Mouse (Mus musculus) CH12.LX (cell line): ENCODE data around the gene Mms22l. TPM values are rescaled to one million over a fixed set of nuclear protein-coding genes. Genes with fewer than 3 reads are reported as not detected.
"Not testable (repeated sequence)": the region's sequence is repeated elsewhere in the genome, so short reads cannot be mapped to it uniquely, and the experiment has no call there.

Source experiments
- DNase-seq: peaks from one replicate; pipeline ENCODE4 v3.0.0-alpha.2; 2013; ENCODE audit errors: extremely low read depth
- H3K27ac ChIP-seq: 2 replicates; pipeline ENCODE4 v1.5.1; 2012; ENCODE audit warnings: low read depth, mild to moderate bottlenecking, control low read depth, moderate library complexity; ENCODE audit not compliant: insufficient read depth
- H3K27me3 ChIP-seq: replicated peaks from 2 replicates; pipeline ENCODE3; 2012; ENCODE audit warnings: inconsistent platforms
- H3K36me3 ChIP-seq, 2 experiments: replicated peaks in 1 of 2; 2 replicates each; pipeline versions ENCODE3 to v1.6.1; 2012; ENCODE audit warnings: inconsistent platforms in 1 of 2, low read length in 1 of 2, mild to moderate bottlenecking in 1 of 2, mixed read lengths in 1 of 2, moderate library complexity in 1 of 2; ENCODE audit not compliant: control insufficient read depth in 1 of 2, insufficient read depth in 1 of 2
- H3K4me1 ChIP-seq, 2 experiments: 2 replicates each; pipeline ENCODE4 v1.6.1; 2012; ENCODE audit warnings: inconsistent platforms in 1 of 2, moderate library complexity in 1 of 2; ENCODE audit not compliant: insufficient read depth in 2 of 2, control insufficient read depth in 1 of 2
- H3K4me2 ChIP-seq: 2 replicates; pipeline ENCODE4 v1.6.1; 2012; ENCODE audit warnings: low read depth, mild to moderate bottlenecking, control low read depth; ENCODE audit not compliant: poor library complexity, insufficient read depth, severe bottlenecking
- H3K4me3 ChIP-seq, 3 experiments: fragments of 150-350 bp in 1 of 3; sonication (generic) in 1 of 3; replicated peaks in 1 of 3; 2 replicates each; pipeline versions ENCODE3 to v1.5.1; 2011 to 2012; ENCODE audit warnings: low read depth in 2 of 3, low read length in 2 of 3, mild to moderate bottlenecking in 2 of 3, moderate library complexity in 2 of 3, control low read depth in 1 of 3, improper control_type of control experiment in 1 of 3, inconsistent platforms in 1 of 3, mixed read lengths in 1 of 3; ENCODE audit not compliant: poor library complexity in 1 of 3
- H3K79me2 ChIP-seq: replicated peaks from 2 replicates; pipeline ENCODE4 v1.6.1; 2012; ENCODE audit warnings: mild to moderate bottlenecking, moderate library complexity; ENCODE audit not compliant: control insufficient read depth, poor library complexity, insufficient read depth, severe bottlenecking; ENCODE audit errors: extremely low read depth
- H3K9ac ChIP-seq: 2 replicates; pipeline ENCODE4 v1.6.1; 2012; ENCODE audit warnings: low read depth, mild to moderate bottlenecking, control low read depth, moderate library complexity; ENCODE audit not compliant: insufficient read depth
- H3K9me3 ChIP-seq: replicated peaks from 2 replicates; pipeline ENCODE3; 2012; ENCODE audit warnings: low read length, inconsistent platforms, mixed read lengths
- CHD1 ChIP-seq: IDR thresholded peaks from 2 replicates; pipeline ENCODE4 v1.6.1; 2012; ENCODE audit warnings: low read depth, low read length, improper control_type of control experiment, inconsistent platforms
- CHD2 ChIP-seq: IDR thresholded peaks from 2 replicates; pipeline ENCODE4 v1.6.1; 2011; ENCODE audit warnings: low read length, improper control_type of control experiment
- ETS1 ChIP-seq: conservative IDR thresholded peaks from 2 replicates; pipeline ENCODE4 v1.6.1; 2012; ENCODE audit warnings: low read depth, mild to moderate bottlenecking, inconsistent platforms, low read length, improper control_type of control experiment, moderate library complexity
- JUND ChIP-seq: conservative IDR thresholded peaks from 2 replicates; pipeline ENCODE4 v1.6.1; 2011; ENCODE audit warnings: low read depth, low read length, improper control_type of control experiment
- MAFK ChIP-seq: IDR thresholded peaks from 2 replicates; pipeline ENCODE4 v1.6.1; 2011; ENCODE audit warnings: low read length, improper control_type of control experiment; ENCODE audit not compliant: insufficient replicate concordance
- MAX ChIP-seq: IDR thresholded peaks from 2 replicates; pipeline ENCODE4 v1.6.1; 2011; ENCODE audit warnings: low read length, improper control_type of control experiment
- MEF2A ChIP-seq: IDR thresholded peaks from 2 replicates; pipeline ENCODE4 v1.6.1; 2014; ENCODE audit warnings: low read depth, mild to moderate bottlenecking, inconsistent platforms, low read length, improper control_type of control experiment, borderline replicate concordance
- MXI1 ChIP-seq: IDR thresholded peaks from 2 replicates; pipeline ENCODE4 v1.6.1; 2011; ENCODE audit warnings: mild to moderate bottlenecking, low read depth, low read length, improper control_type of control experiment
- NRF1 ChIP-seq: IDR thresholded peaks from 2 replicates; pipeline ENCODE4 v1.6.1; 2014; ENCODE audit warnings: low read depth, mild to moderate bottlenecking, inconsistent platforms, low read length, improper control_type of control experiment, moderate library complexity
- PAX5 ChIP-seq: IDR thresholded peaks from 2 replicates; pipeline ENCODE4 v1.6.1; 2012; ENCODE audit warnings: low read length, inconsistent platforms, mixed read lengths
- RAD21 ChIP-seq: IDR thresholded peaks from 2 replicates; pipeline ENCODE4 v1.6.1; 2011; ENCODE audit warnings: low read depth, mild to moderate bottlenecking, low read length, improper control_type of control experiment, moderate library complexity
- RCOR1 ChIP-seq: conservative IDR thresholded peaks from 2 replicates; pipeline ENCODE4 v1.6.1; 2012; ENCODE audit warnings: low read depth, mild to moderate bottlenecking, inconsistent platforms, low read length, improper control_type of control experiment
- SIN3A ChIP-seq: IDR thresholded peaks from 2 replicates; pipeline ENCODE4 v1.6.1; 2012; ENCODE audit warnings: low read length, improper control_type of control experiment, inconsistent platforms
- TBP ChIP-seq: conservative IDR thresholded peaks from 2 replicates; pipeline ENCODE4 v1.6.1; 2011; ENCODE audit warnings: low read depth, low read length, improper control_type of control experiment
- USF1 ChIP-seq: IDR thresholded peaks from 2 replicates; pipeline ENCODE4 v1.6.1; 2014; ENCODE audit warnings: low read depth, mild to moderate bottlenecking, inconsistent platforms, low read length, improper control_type of control experiment
- USF2 ChIP-seq: conservative IDR thresholded peaks from 2 replicates; pipeline ENCODE4 v1.6.1; 2011; ENCODE audit warnings: low read depth, low read length, improper control_type of control experiment
- ZKSCAN1 ChIP-seq: IDR thresholded peaks from 2 replicates; pipeline ENCODE4 v1.6.1; 2012; ENCODE audit warnings: low read depth, inconsistent platforms, low read length, improper control_type of control experiment, borderline replicate concordance
- ZMIZ1 ChIP-seq: IDR thresholded peaks from 2 replicates; pipeline ENCODE4 v1.6.1; 2012; ENCODE audit warnings: low read depth, mild to moderate bottlenecking, inconsistent platforms, low read length, improper control_type of control experiment
- dilution Hi-C: fragments of 300-500 bp; cut with MboI; formaldehyde crosslinking; loops from 2 replicates; pipeline ENCODE4 v1.14.3; 2020; ENCODE audit warnings: low sequenced_read_pairs; ENCODE audit not compliant: extremely low pct_unique_long_range_greater_than_20kb, extremely low pct_ligation_motif_present
- in situ Hi-C: fragments of 300-500 bp; cut with MboI; formaldehyde crosslinking; loops from 3 replicates; pipeline ENCODE4 v1.14.3; 2019; ENCODE audit warnings: low sequenced_read_pairs, low pct_ligation_motif_present, low pct_unique_long_range_greater_than_20kb, mixed read lengths
- polyA plus RNA-seq: library from polyadenylated mRNA; unstranded; fragments of >175 nt; gene quantifications from 2 replicates; pipeline ENCODE4 v1.2.1, GENCODE M21; 2012; ENCODE audit warnings: low read depth; ENCODE audit not compliant: insufficient read length
- total RNA-seq, 2 experiments: library from RNA; depleted of rRNA; stranded (reverse); fragments of 300-350 nt in 1 of 2; fragments of >200 nt in 1 of 2; gene quantifications; 2 replicates each; pipeline ENCODE4 v1.2.3; 2012 to 2014

Mms22l gene
- total and polyA plus RNA-seq, 3 experiments = 39.3 to 77.6 (median 43.4) TPM

GRCm38 (mm10) chr4:24484046-24484445, 12.2 kb upstream of the Mms22l start:
- dilution Hi-C loops, in situ Hi-C loops, DNase-seq: not testable (repeated sequence)

DNA sequence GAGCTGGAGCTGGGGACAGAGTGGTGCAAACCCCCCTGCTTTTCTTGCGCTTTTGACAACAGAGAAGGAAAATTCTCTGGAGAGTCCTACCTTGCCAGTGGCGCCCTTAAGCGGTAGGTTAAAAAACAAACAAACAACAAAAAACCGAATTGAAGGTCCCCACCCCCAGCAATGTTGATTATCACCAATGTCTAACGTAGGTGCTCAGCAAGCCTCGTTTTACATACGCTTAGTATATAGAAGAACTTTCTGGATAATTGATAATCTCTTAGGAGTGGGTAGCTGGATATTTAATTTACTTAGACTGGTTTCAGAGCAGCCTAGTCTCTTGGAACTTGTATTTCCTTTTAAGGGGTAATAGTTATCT, 685 bp downstream of the Mms22l start:
- Histone ChIP-seq H3K79me2 (peaks cover 32% of the 10 kb centered on the region), H3K4me2 (peak overlapping the region; percentile 51; the same call in 1 of the 2 replicates), H3K4me3 (peak overlapping the region; percentile 82 to 89 (median 88)), H3K9me3 (peaks cover 1% of the 10 kb centered on the region), H3K27me3 (no peaks in the 10 kb centered on the region), H3K4me1 (peaks cover 11 to 16% of the 10 kb centered on the region in 2 experiments), H3K9ac (peak overlapping the region; percentile 77), H3K27ac (peak overlapping the region; percentile 66), H3K36me3 (peaks cover 7 to 25% of the 10 kb centered on the region in 2 experiments)
- dilution Hi-C loops = no loop called here
- in situ Hi-C loops = no loop called here
- no peak for DNase-seq
- TF ChIP-seq RCOR1 = no peak
- no peak for TF ChIP-seq SIN3A
- no peak for TF ChIP-seq MAFK
- no peak for TF ChIP-seq TBP
- TF ChIP-seq MEF2A = no peak
- no peak for TF ChIP-seq PAX5
- TF ChIP-seq RAD21 = no peak
- TF ChIP-seq MXI1 = no peak
- no peak for TF ChIP-seq JUND
- TF ChIP-seq ETS1 = no peak
- no peak for TF ChIP-seq USF2
- no peak for TF ChIP-seq ZMIZ1
- no peak for TF ChIP-seq NRF1
- TF ChIP-seq USF1 = no peak
- no peak for TF ChIP-seq CHD1
- no peak for TF ChIP-seq MAX
- no peak for TF ChIP-seq CHD2
- TF ChIP-seq ZKSCAN1 = no peak

More at GRCm38 (mm10) chr4:24484046-24484445, 12.2 kb upstream of the Mms22l start:
- H3K4me3 ChIP-seq, H3K27ac ChIP-seq, H3K9ac ChIP-seq, H3K27me3 ChIP-seq, H3K9me3 ChIP-seq, H3K36me3 ChIP-seq, H3K4me2 ChIP-seq, H3K79me2 ChIP-seq, H3K4me1 ChIP-seq: not testable (repeated sequence)
